Mouse (Mus musculus) left cerebral cortex, adult 18-20 months (tissue): ENCODE results near the gene Fau. TPM values are rescaled to one million over a fixed set of nuclear protein-coding genes. Genes with fewer than 3 reads are reported as not detected.

Source experiments
- microRNA-seq, 2 experiments: library from miRNA; unstranded; fragments of <30 nt; microRNA quantifications; one replicate each; pipeline ENCODE4 v1.2.0; 2021
- total RNA-seq, 2 experiments: library from RNA; stranded (reverse); gene quantifications; 2 replicates each; pipeline ENCODE4 v1.2.3; 2021

Fau gene
- total RNA-seq, 2 experiments from 2014 or later = 717 to 762 TPM

Small RNAs within 50 kb of the gene (microRNA-seq; reads per million reads assigned to microRNA genes)
- 5.2 to 5.3 reads per million in 2 experiments for gene Mir6988

Other genes starting within 250 kb of the Fau start
- 10 to 100 TPM; 13.5 to 13.6 TPM for gene Frmd8, start 182.6 kb upstream of the Fau start, total RNA-seq
- gene Slc25a45, start 180.0 kb upstream of the Fau start, total RNA-seq = 1 to 10 TPM; 2.3 to 3.2 TPM
- 1 to 10 TPM; 4.1 to 4.2 TPM for gene Tigd3, start 163.7 kb upstream of the Fau start, total RNA-seq
- gene Dpf2, start 144.8 kb upstream of the Fau start, total RNA-seq = 100 to 1,000 TPM in 1 of 2 experiments, 10 to 100 TPM in 1; 90.1 to 102 TPM
- 1 to 10 TPM; 4.7 to 5.4 TPM for gene Cdc42ep2, start 133.0 kb upstream of the Fau start, total RNA-seq
- gene Pola2, start 93.6 kb upstream of the Fau start, total RNA-seq = 1 to 10 TPM; 4.9 to 5.0 TPM
- gene Slc22a20, start 71.7 kb upstream of the Fau start, total RNA-seq = not detected
- gene Capn1, start 41.9 kb upstream of the Fau start, total RNA-seq = 10 to 100 TPM; 27.9 to 28.1 TPM
- gene Syvn1, start 11.3 kb upstream of the Fau start, total RNA-seq = 10 to 100 TPM; 41.3 to 41.6 TPM
- gene Mrpl49, start 59 bp upstream of the Fau start, total RNA-seq = 10 to 100 TPM; 42.5 to 51.3 TPM
- 10 to 100 TPM; 32.2 to 35.0 TPM for gene Znhit2, start 3.3 kb downstream of the Fau start, total RNA-seq
- 10 to 100 TPM; 25.1 to 25.2 TPM for gene Tm7sf2, start 10.5 kb downstream of the Fau start, total RNA-seq
- 10 to 100 TPM; 78.5 to 94.4 TPM for gene Vps51, start 19.4 kb downstream of the Fau start, total RNA-seq
- gene Tmem262, start 22.2 kb downstream of the Fau start, total RNA-seq = not detected
- under 1 TPM; 0.54 to 0.60 TPM for gene Gm28374, start 24.4 kb downstream of the Fau start, total RNA-seq
- 10 to 100 TPM; 38.6 to 42.1 TPM for gene Zfpl1, start 27.1 kb downstream of the Fau start, total RNA-seq
- gene Cdca5, start 27.1 kb downstream of the Fau start, total RNA-seq = under 1 TPM in 1 of 2 experiments, not detected in 1; 0.26 TPM
- gene AC131692.1, start 36.6 kb downstream of the Fau start, total RNA-seq = not detected
- gene Naaladl1, start 47.9 kb downstream of the Fau start, total RNA-seq = under 1 TPM; 0.14 to 0.21 TPM
- 10 to 100 TPM; 17.8 to 19.0 TPM for gene Sac3d1, start 60.8 kb downstream of the Fau start, total RNA-seq
- 10 to 100 TPM; 41.6 to 44.8 TPM for gene Snx15, start 70.5 kb downstream of the Fau start, total RNA-seq
- gene Batf2, start 83.1 kb downstream of the Fau start, total RNA-seq = 1 to 10 TPM in 1 of 2 experiments, under 1 TPM in 1; 0.51 to 1.2 TPM
- 10 to 100 TPM; 82.9 to 92.9 TPM for gene Arl2, start 83.7 kb downstream of the Fau start, total RNA-seq
- gene Majin, start 126.5 kb downstream of the Fau start, total RNA-seq = under 1 TPM in 1 of 2 experiments, not detected in 1; 0.37 TPM
- not detected for gene Gpha2, start 168.5 kb downstream of the Fau start, total RNA-seq
- gene Ppp2r5b, start 178.0 kb downstream of the Fau start, total RNA-seq = 100 to 1,000 TPM; 152 to 158 TPM
- gene Atg2a, start 183.8 kb downstream of the Fau start, total RNA-seq = 10 to 100 TPM; 31.5 to 33.9 TPM
- 10 to 100 TPM; 36.8 to 39.0 TPM for gene Ehd1, start 218.9 kb downstream of the Fau start, total RNA-seq
- 1 to 10 TPM; 4.2 to 4.8 TPM for gene Cdc42bpg, start 248.6 kb downstream of the Fau start, total RNA-seq